Mouse (Mus musculus) forebrain, embryonic 15.5 days (tissue): ENCODE measurements at regions not wholly inside any gene's neighbourhood (a gene's known extent, or its start where the extent isn't known, plus 50 kb on each side); places are given as distances from the start of the nearest gene placed in this dataset.
"Not testable (repeated sequence)": the region's sequence is repeated elsewhere in the genome, so short reads cannot be mapped to it uniquely, and the experiment has no call there.

Experiments used
- ATAC-seq: fragments of 200-750 bp; cut with Nextera tagmentation; replicated peaks from 2 replicates; pipeline ENCODE4 v1.8.0; 2017; ENCODE audit warnings: mild to moderate bottlenecking, moderate TSS enrichment, moderate library complexity
- H3K27ac ChIP-seq: fragments of 300-500 bp; sonication (generic); replicated peaks from 2 replicates; pipeline ENCODE4 v1.5.1; 2015; ENCODE audit warnings: mild to moderate bottlenecking, inconsistent platforms
- H3K27me3 ChIP-seq: fragments of 300-500 bp; sonication (generic); 2 replicates; pipeline ENCODE4 v1.6.1; 2015; ENCODE audit warnings: inconsistent platforms
- H3K36me3 ChIP-seq: fragments of 300-500 bp; sonication (generic); 2 replicates; pipeline ENCODE4 v1.6.1; 2015; ENCODE audit warnings: mild to moderate bottlenecking, inconsistent platforms
- H3K4me1 ChIP-seq: fragments of 300-500 bp; sonication (generic); 2 replicates; pipeline ENCODE4 v1.6.1; 2015; ENCODE audit warnings: inconsistent platforms
- H3K4me2 ChIP-seq: fragments of 300-500 bp; sonication (generic); replicated peaks from 2 replicates; pipeline ENCODE4 v1.6.1; 2015; ENCODE audit warnings: mild to moderate bottlenecking, inconsistent platforms
- H3K4me3 ChIP-seq: fragments of 300-500 bp; sonication (generic); 2 replicates; pipeline ENCODE4 v1.5.1; 2015; ENCODE audit warnings: mild to moderate bottlenecking, inconsistent platforms
- H3K9ac ChIP-seq: fragments of 300-500 bp; sonication (generic); replicated peaks from 2 replicates; pipeline ENCODE4 v1.6.1; 2015; ENCODE audit warnings: mild to moderate bottlenecking, inconsistent platforms
- H3K9me3 ChIP-seq: fragments of 300-500 bp; sonication (generic); 2 replicates; pipeline ENCODE4 v1.6.1; 2016; ENCODE audit warnings: inconsistent platforms
- WGBS: fragments of 180-500 bp; shearing (Covaris S2); methylation state at CpG from one replicate; pipeline ENCODE4 v1.1.7; 2015; ENCODE audit warnings: mixed read lengths; 5-methylcytosine and 5-hydroxymethylcytosine counted together

DNA sequence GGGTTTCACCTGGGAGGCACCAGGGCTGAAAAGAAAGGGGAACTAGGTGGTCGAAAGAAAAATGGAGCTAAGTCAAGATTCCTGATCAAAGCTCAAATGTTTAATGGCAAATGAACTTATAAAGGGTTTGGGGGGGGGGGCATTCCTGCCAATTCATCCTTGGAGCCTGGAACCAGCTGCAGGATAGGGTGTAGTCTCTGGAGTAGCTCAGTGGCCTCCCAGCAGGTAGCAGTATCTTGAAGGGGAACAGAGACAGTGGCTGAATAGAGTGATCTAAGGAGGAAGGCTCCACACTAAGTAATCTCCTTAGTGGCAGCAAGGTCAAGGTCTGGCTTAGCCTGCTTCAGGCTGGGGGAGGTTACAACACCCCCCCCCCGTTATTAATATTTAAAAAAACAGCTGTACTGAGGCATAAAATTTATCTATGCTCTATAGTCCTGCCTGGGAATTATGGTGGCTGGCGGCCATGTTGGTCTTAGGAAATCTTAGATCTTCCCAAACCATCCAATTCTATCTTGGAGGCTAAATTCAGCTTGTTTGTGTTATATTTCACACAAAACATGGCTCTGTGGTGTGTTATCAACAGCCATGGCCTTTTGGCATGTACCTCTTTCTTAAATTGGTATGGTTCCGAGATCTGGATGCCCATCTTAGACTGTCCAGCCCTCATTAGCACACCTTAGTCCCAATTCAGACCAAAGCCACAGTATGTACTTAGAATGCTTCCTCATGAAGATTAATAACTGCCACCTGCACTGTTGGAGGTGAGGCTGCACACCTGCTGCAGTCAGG is 528.7 kb upstream of the Kcnd2 start:
- H3K4me3 ChIP-seq, H3K4me1 ChIP-seq, ATAC-seq, H3K4me2 ChIP-seq, H3K9ac ChIP-seq, H3K27ac ChIP-seq, H3K9me3 ChIP-seq, H3K27me3 ChIP-seq, H3K36me3 ChIP-seq: not testable (repeated sequence)
- 55% methylated on average over 4 of the region's 4 CpGs for WGBS

DNA sequence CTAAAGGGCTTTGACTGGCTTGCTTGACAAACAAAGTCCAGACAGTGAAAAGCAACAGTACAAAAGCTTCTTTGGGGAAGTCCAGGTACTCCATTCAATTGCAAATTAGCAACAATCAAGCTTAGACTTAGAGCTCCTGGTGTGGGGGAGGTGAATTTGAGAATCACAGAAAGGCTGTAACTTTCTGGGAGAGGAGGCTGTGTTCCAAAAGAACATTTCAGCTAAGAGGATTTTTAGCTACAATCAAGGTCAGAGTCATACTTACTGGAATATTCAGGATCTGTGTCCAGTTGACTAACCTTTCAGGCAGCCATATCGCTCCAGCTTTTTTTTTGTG is 528.1 kb upstream of the Kcnd2 start:
- H3K27ac ChIP-seq, H3K4me2 ChIP-seq: not testable (repeated sequence)

DNA sequence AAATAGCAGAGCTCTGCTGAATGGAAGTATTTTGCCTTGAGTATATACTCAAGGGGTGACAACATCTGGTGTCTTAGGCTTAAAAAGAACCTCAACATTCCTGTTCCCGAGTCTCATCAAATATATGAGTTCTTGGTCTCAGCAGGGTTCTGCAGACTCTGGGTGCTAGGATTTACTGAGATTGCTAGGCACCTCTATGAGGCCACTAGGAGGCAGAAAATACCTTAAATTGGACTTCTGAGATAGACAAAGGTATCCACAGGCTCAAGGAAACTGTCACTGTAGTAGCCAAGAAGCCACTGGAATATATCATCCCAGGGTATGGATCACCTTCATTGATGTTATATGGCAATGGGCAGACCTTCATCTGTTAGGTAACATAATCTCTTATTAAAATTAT is 489.4 kb upstream of the Kcnd2 start:
- H3K9me3 ChIP-seq: no peaks in the 10 kb centered on the region
- no peak for ATAC-seq
- no peaks in the 10 kb centered on the region for H3K36me3 ChIP-seq
- no peaks in the 10 kb centered on the region for H3K27me3 ChIP-seq
- no peak overlapping the region for H3K27ac ChIP-seq
- WGBS: 84% methylated on average over 1 of the region's 1 CpGs
- no peak overlapping the region for H3K4me2 ChIP-seq
- H3K4me3 ChIP-seq: no peak overlapping the region
- H3K9ac ChIP-seq: no peak overlapping the region
- H3K4me1 ChIP-seq: no peaks in the 10 kb centered on the region

More for the DNA sequence above, 528.1 kb upstream of the Kcnd2 start:
- 36% methylated on average over 1 of the region's 1 CpGs for WGBS
- not testable (repeated sequence) for H3K9me3 ChIP-seq, H3K4me3 ChIP-seq, H3K36me3 ChIP-seq, H3K27me3 ChIP-seq, H3K9ac ChIP-seq, H3K4me1 ChIP-seq, ATAC-seq

DNA sequence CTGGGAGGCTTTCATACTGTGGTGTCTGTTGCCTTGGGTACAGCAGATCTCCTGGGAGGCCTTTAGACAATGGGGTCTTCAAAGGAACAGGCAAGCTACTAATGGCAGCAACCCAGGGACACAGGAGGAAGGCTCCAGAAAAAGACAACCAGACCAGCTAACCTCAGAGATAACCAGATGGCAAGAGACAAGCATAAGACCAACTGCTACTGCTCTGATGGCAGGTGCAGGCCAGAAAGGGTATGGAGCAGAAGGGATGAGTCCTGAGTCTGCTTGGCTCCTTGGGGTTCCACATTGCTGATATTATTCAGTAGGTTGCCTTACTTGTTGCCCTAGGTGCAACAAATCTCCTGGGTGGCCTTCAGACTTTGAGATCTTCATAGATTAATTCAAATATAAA is 476.2 kb upstream of the Kcnd2 start:
- ATAC-seq: no peak
- Histone ChIP-seq H3K27ac (no peak overlapping the region), H3K4me3 (no peak overlapping the region), H3K9ac (no peak overlapping the region), H3K27me3 (no peaks in the 10 kb centered on the region), H3K4me1 (no peaks in the 10 kb centered on the region), H3K9me3 (peaks cover 12% of the 10 kb centered on the region; the same call in 1 of the 2 replicates), H3K36me3 (no peaks in the 10 kb centered on the region), H3K4me2 (no peak overlapping the region)

DNA sequence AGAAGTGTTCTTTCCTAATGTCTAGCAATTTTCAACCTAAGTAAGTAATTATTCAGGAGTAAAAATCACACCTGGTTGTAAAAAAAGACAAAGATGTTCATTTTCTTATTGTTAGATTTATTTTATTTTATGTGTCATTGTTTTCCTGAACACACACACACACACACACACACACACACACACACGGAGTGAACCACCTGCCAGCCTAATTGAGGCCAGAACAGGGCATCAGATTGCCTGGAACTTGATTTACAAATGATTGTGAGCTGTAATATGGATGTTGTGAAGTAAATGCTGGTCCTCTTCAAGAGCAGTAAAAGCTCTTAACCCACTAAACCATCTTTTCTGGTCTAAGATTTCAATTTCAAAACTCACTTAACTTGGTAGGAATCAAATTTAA is 474.9 kb upstream of the Kcnd2 start:
- H3K27ac ChIP-seq: no peak overlapping the region
- no peaks in the 10 kb centered on the region for H3K36me3 ChIP-seq
- H3K4me3 ChIP-seq: no peak overlapping the region
- 55% methylated on average over 1 of the region's 1 CpGs for WGBS
- H3K4me1 ChIP-seq: no peaks in the 10 kb centered on the region
- no peaks in the 10 kb centered on the region for H3K27me3 ChIP-seq
- H3K9me3 ChIP-seq: peaks cover 12% of the 10 kb centered on the region; the same call in 1 of the 2 replicates
- H3K4me2 ChIP-seq: no peak overlapping the region
- ATAC-seq: no peak
- H3K9ac ChIP-seq: no peak overlapping the region

DNA sequence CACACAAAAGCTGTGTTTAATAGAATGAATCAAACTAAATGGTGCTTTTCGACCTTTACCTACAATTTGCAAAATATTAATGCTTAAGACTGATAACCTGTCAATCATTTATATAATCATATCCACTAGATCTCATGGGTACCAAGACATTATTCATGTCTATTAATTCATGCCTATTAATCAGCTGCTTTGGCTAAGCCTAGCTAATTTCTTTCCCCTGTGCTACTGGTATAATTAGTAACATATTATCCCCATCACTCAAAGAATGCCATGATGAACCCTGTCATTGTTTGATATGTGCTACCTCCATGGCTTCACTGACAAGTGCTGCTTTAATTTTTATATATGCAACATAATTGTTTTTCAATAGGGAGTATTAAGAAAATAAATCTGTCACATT is 474.1 kb upstream of the Kcnd2 start:
- ATAC-seq: no peak
- WGBS: 70% methylated on average over 1 of the region's 1 CpGs
- Histone ChIP-seq H3K4me3 (no peak overlapping the region), H3K36me3 (no peaks in the 10 kb centered on the region), H3K27me3 (no peaks in the 10 kb centered on the region), H3K4me1 (no peaks in the 10 kb centered on the region), H3K9ac (no peak overlapping the region), H3K9me3 (peaks cover 12% of the 10 kb centered on the region; the same call in 1 of the 2 replicates), H3K4me2 (no peak overlapping the region), H3K27ac (no peak overlapping the region)

GRCm38 (mm10) chr6:20757240-20757639 is 458.1 kb upstream of the Kcnd2 start:
- Histone ChIP-seq H3K9me3 (no peaks in the 10 kb centered on the region), H3K4me2 (no peak overlapping the region), H3K36me3 (no peaks in the 10 kb centered on the region), H3K27ac (no peak overlapping the region), H3K4me1 (no peaks in the 10 kb centered on the region), H3K4me3 (no peak overlapping the region), H3K27me3 (no peaks in the 10 kb centered on the region), H3K9ac (no peak overlapping the region)
- ATAC-seq: no peak

- no peak for ATAC-seq
- H3K4me3 ChIP-seq: no peak overlapping the region
- no peak overlapping the region for H3K27ac ChIP-seq
- 53% methylated on average over 1 of the region's 1 CpGs for WGBS
- H3K4me2 ChIP-seq: no peak overlapping the region
- no peaks in the 10 kb centered on the region for H3K9me3 ChIP-seq
- H3K36me3 ChIP-seq: no peaks in the 10 kb centered on the region
- no peaks in the 10 kb centered on the region for H3K4me1 ChIP-seq
- H3K9ac ChIP-seq: no peak overlapping the region
- no peaks in the 10 kb centered on the region for H3K27me3 ChIP-seq
Measured at GRCm38 (mm10) chr6:20761300-20761699, 454.0 kb upstream of the Kcnd2 start.

DNA sequence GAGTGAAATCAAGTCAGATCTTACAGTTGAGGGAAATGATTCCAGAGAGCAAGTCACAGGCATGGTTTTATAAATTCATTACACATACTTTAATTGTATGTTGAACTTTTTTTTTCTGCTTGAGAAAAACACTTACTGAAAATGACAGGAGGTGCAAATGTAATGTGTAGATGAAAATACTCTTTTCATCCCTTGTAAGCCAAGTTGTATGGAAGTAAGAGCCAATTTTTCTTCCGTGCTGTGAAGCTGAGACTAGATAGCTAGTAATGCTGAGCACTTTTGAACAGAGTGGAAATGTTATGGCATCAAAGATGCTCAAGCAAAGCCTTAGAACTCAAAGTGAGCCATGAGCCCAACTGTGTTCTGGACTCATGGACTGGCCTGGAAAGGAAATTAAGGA is 439.4 kb upstream of the Kcnd2 start:
- ATAC-seq: no peak
- Histone ChIP-seq H3K27ac (no peak overlapping the region), H3K9me3 (no peaks in the 10 kb centered on the region), H3K4me2 (no peak overlapping the region), H3K36me3 (no peaks in the 10 kb centered on the region), H3K9ac (no peak overlapping the region), H3K27me3 (no peaks in the 10 kb centered on the region), H3K4me1 (no peaks in the 10 kb centered on the region), H3K4me3 (no peak overlapping the region)
- 63% methylated on average over 1 of the region's 1 CpGs for WGBS
